Mouse (Mus musculus) G1E (cell line): ENCODE measurements around the gene Rbms3. TPM values are rescaled to one million over a fixed set of nuclear protein-coding genes. Genes with fewer than 3 reads are reported as not detected.

Experiments
- ATAC-seq: 2 replicates; pipeline ENCODE4 v1.8.0; 2016; ENCODE audit warnings: mild to moderate bottlenecking; ENCODE audit not compliant: insufficient number of reproducible peaks, poor library complexity, low FRiP score, severe bottlenecking; ENCODE audit errors: extremely low read depth
- DNase-seq: peaks from one replicate; pipeline ENCODE4 v3.0.0; 2012; ENCODE audit warnings: low spot score
- H3K27me3 ChIP-seq: 2 replicates; pipeline ENCODE4 v1.6.1; 2012; ENCODE audit warnings: mild to moderate bottlenecking, low read length, inconsistent platforms; ENCODE audit not compliant: insufficient read depth
- H3K36me3 ChIP-seq: replicated peaks from 2 replicates; pipeline ENCODE3; 2012; ENCODE audit warnings: mild to moderate bottlenecking, inconsistent platforms
- H3K4me1 ChIP-seq: 2 replicates; pipeline ENCODE4 v1.6.1; 2012; ENCODE audit warnings: low read depth, low read length, inconsistent platforms, mixed read lengths; ENCODE audit not compliant: insufficient read depth
- H3K4me3 ChIP-seq: 2 replicates; pipeline ENCODE4 v1.5.1; 2012; ENCODE audit warnings: low read depth, mild to moderate bottlenecking, inconsistent platforms, low read length, moderate library complexity, mixed read lengths
- H3K9me3 ChIP-seq: replicated peaks from 2 replicates; pipeline ENCODE4 v1.6.1; 2012; ENCODE audit warnings: inconsistent platforms
- CTCF ChIP-seq: IDR thresholded peaks from 2 replicates; pipeline ENCODE4 v1.5.1; 2012; ENCODE audit warnings: low read depth, low read length, inconsistent platforms, mixed read lengths
- GATA1 ChIP-seq: IDR thresholded peaks from 2 replicates; pipeline ENCODE4 v1.6.1; 2012; ENCODE audit warnings: borderline replicate concordance, low read length, inconsistent platforms, mixed read lengths
- GATA2 ChIP-seq: IDR thresholded peaks from 2 replicates; pipeline ENCODE4 v1.6.1; 2012; ENCODE audit warnings: low read depth, low read length, inconsistent platforms, borderline replicate concordance
- POLR2AphosphoS5 ChIP-seq: IDR thresholded peaks from 2 replicates; pipeline ENCODE4 v1.6.1; 2012; ENCODE audit warnings: low read depth, low read length, inconsistent platforms; ENCODE audit not compliant: insufficient replicate concordance
- TAL1 ChIP-seq: conservative IDR thresholded peaks from 2 replicates; pipeline ENCODE4 v1.6.1; 2012; ENCODE audit warnings: low read depth, low read length, inconsistent platforms, mixed read lengths
- polyA plus RNA-seq: library from polyadenylated mRNA; stranded (reverse); fragments of >175 nt; gene quantifications from 2 replicates; pipeline ENCODE4 v1.2.3, GENCODE M21; 2012
- total RNA-seq, 2 experiments: library from RNA; stranded (forward) in 1 of 2; stranded (reverse) in 1 of 2; fragments of 200-1000 nt in 1 of 2; fragments of >200 nt in 1 of 2; fragmentation: Nextera tagmentation in 1 of 2; gene quantifications; 2 replicates each; pipeline ENCODE4 v1.2.3; 2014 to 2017

Rbms3 gene
- total and polyA plus RNA-seq, 3 experiments, result 0.16 TPM; not detected in 2

- DNase-seq (no peak), ATAC-seq (no peak)
- no peaks in the 10 kb centered on the region for H3K4me1 ChIP-seq
- no peaks in the 10 kb centered on the region for H3K27me3 ChIP-seq
- H3K36me3 ChIP-seq, result no peaks in the 10 kb centered on the region
- no peak for TF ChIP-seq TAL1
- TF ChIP-seq GATA2, result no peak
- TF ChIP-seq GATA1, result no peak
- no peak for TF ChIP-seq CTCF
- no peak for TF ChIP-seq POLR2AphosphoS5
- H3K4me3 ChIP-seq, result no peak overlapping the region
- H3K9me3 ChIP-seq, result peaks cover 47% of the 10 kb centered on the region
Measured at GRCm38 (mm10) chr9:117412584-117412983, 217.1 kb downstream of the Rbms3 start.

- ATAC-seq, result no peak
- no peaks in the 10 kb centered on the region for H3K36me3 ChIP-seq
- H3K27me3 ChIP-seq, result no peaks in the 10 kb centered on the region
- DNase-seq, result no peak
- peaks cover 55% of the 10 kb centered on the region for H3K9me3 ChIP-seq
- H3K4me1 ChIP-seq, result no peaks in the 10 kb centered on the region
- no peak overlapping the region for H3K4me3 ChIP-seq
- no peak for TF ChIP-seq TAL1
- TF ChIP-seq GATA1, result no peak
- no peak for TF ChIP-seq POLR2AphosphoS5
- no peak for TF ChIP-seq GATA2
- TF ChIP-seq CTCF, result no peak
Measured at GRCm38 (mm10) chr9:117404621-117405020, 225.1 kb downstream of the Rbms3 start.

- no peak for DNase-seq
- Histone ChIP-seq H3K36me3 (no peaks in the 10 kb centered on the region), H3K4me3 (no peak overlapping the region), H3K27me3 (no peaks in the 10 kb centered on the region), H3K4me1 (no peaks in the 10 kb centered on the region), H3K9me3 (peaks cover 73% of the 10 kb centered on the region)
- no peak for ATAC-seq
- TF ChIP-seq CTCF (no peak), POLR2AphosphoS5 (no peak), GATA2 (no peak), TAL1 (no peak), GATA1 (no peak)
Measured at GRCm38 (mm10) chr9:117400262-117400671, 229.4 kb downstream of the Rbms3 start.

GRCm38 (mm10) chr9:117397071-117397470 lies 232.6 kb downstream of the Rbms3 start:
- Histone ChIP-seq H3K9me3 (peaks cover 70% of the 10 kb centered on the region), H3K4me1 (no peaks in the 10 kb centered on the region), H3K27me3 (no peaks in the 10 kb centered on the region), H3K36me3 (no peaks in the 10 kb centered on the region), H3K4me3 (no peak overlapping the region)
- DNase-seq (no peak), ATAC-seq (no peak)
- TF ChIP-seq GATA2 (no peak), GATA1 (no peak), TAL1 (no peak), POLR2AphosphoS5 (no peak), CTCF (no peak)

- DNase-seq (no peak), ATAC-seq (no peak)
- Histone ChIP-seq H3K9me3 (peaks cover 68% of the 10 kb centered on the region), H3K36me3 (no peaks in the 10 kb centered on the region), H3K4me1 (no peaks in the 10 kb centered on the region), H3K4me3 (no peak overlapping the region), H3K27me3 (no peaks in the 10 kb centered on the region)
- no peak for TF ChIP-seq TAL1
- no peak for TF ChIP-seq POLR2AphosphoS5
- no peak for TF ChIP-seq CTCF
- no peak for TF ChIP-seq GATA1
- no peak for TF ChIP-seq GATA2
Measured at GRCm38 (mm10) chr9:117396586-117396985, 233.1 kb downstream of the Rbms3 start.

- Histone ChIP-seq H3K4me3 (no peak overlapping the region), H3K36me3 (no peaks in the 10 kb centered on the region), H3K27me3 (no peaks in the 10 kb centered on the region), H3K4me1 (no peaks in the 10 kb centered on the region), H3K9me3 (peaks cover 59% of the 10 kb centered on the region)
- no peak for ATAC-seq
- TF ChIP-seq TAL1, result no peak
- TF ChIP-seq CTCF, result no peak
- no peak for TF ChIP-seq GATA2
- no peak for TF ChIP-seq GATA1
- no peak for TF ChIP-seq POLR2AphosphoS5
- no peak for DNase-seq
Measured at GRCm38 (mm10) chr9:117393626-117394525, 235.8 kb downstream of the Rbms3 start.
